ENCODE assay signal across 21 mouse cellular contexts in the genomic region with DNA sequence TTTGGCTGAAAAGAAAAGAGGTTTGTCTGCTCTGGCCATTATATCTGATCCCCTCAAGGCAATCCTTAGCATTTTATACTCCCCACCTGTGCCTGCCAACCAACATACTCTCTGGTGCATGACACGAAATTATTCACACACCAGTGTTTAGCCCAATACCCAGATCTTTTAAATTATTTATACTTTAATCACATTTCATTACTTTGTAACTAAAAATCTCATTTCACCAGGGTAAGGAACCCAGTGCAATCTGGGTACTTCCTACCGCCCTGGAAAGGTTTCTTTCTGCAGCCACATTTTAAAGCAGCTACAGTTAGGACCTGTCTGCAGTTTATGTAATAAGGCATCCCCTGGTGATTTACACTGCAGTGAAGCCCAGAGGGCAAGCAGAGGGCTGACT.
A peak's percentile ranks its signal among the peaks of the same experiment; 100 is the strongest.
DNase-seq lines count a peak whose midpoint lies in the region; ATAC-seq lines count a peak whose summit lies in the region.
"Had no signal": no experiment of that assay in that cellular context is flagged by ENCODE, and none has a peak within 500 bp of the region (broad histone marks: within the 10 kb centered on the region; RNA-seq: fewer than 3 reads in every experiment).

No protein-coding gene starts in this region.

- no peak overlapping the region for H3K27ac ChIP-seq in hindbrain, embryonic 11.5 days (ENCODE audit: low read depth, low read length)
- H3K27ac ChIP-seq in hindbrain, embryonic 10.5 days: no peak overlapping the region
- H3K27ac ChIP-seq in hindbrain, embryonic 16.5 days (ENCODE audit: low read depth, low read length): peak overlapping the region; percentile 3; the same call in 1 of the 2 replicates
- peak overlapping the region; percentile 72 for H3K27ac ChIP-seq in midbrain, embryonic 16.5 days (ENCODE audit: low read length)
- H3K27ac ChIP-seq: embryonic facial prominence, embryonic 13.5 days; limb, embryonic 15.5 days; liver, embryonic 15.5 days had no signal

- no peaks in the 10 kb centered on the region for H3K27me3 ChIP-seq in hindbrain, embryonic 11.5 days (ENCODE audit: control insufficient read depth, insufficient read depth, low read length)
- H3K27me3 ChIP-seq in hindbrain, embryonic 10.5 days (ENCODE audit: insufficient read depth, poor library complexity, severe bottlenecking): peaks cover 2% of the 10 kb centered on the region; the same call in 1 of the 2 replicates
- no peaks in the 10 kb centered on the region for H3K27me3 ChIP-seq in hindbrain, embryonic 16.5 days (replicated peaks; ENCODE audit: control insufficient read depth, insufficient read depth, low read length)
- no peaks in the 10 kb centered on the region for H3K27me3 ChIP-seq in midbrain, embryonic 16.5 days (ENCODE audit: control insufficient read depth, insufficient read depth, low read depth, low read length)
- H3K27me3 ChIP-seq: embryonic facial prominence, embryonic 13.5 days; limb, embryonic 15.5 days; liver, embryonic 15.5 days; Patski had no signal

- H3K4me2 ChIP-seq in hindbrain, embryonic 11.5 days (replicated peaks; ENCODE audit: low read depth, low read length): no peak overlapping the region
- no peak overlapping the region for H3K4me2 ChIP-seq in hindbrain, embryonic 16.5 days (ENCODE audit: low read length)
- no peak overlapping the region for H3K4me2 ChIP-seq in midbrain, embryonic 16.5 days (ENCODE audit: low read length)
- H3K4me2 ChIP-seq: embryonic facial prominence, embryonic 13.5 days; heart, embryonic 11.5 days; limb, embryonic 15.5 days; liver, embryonic 15.5 days had no signal

- H3K4me3 ChIP-seq in hindbrain, embryonic 11.5 days (ENCODE audit: low read depth, low read length): no peak overlapping the region
- no peak overlapping the region for H3K4me3 ChIP-seq in hindbrain, embryonic 10.5 days
- no peak overlapping the region for H3K4me3 ChIP-seq in hindbrain, embryonic 16.5 days (ENCODE audit: low read length)
- H3K4me3 ChIP-seq in midbrain, embryonic 16.5 days (ENCODE audit: low read depth, low read length): no peak overlapping the region
- H3K4me3 ChIP-seq: embryonic facial prominence, embryonic 13.5 days; limb, embryonic 15.5 days; liver, embryonic 15.5 days had no signal

- ATAC-seq in hindbrain, embryonic 11.5 days (ENCODE audit: low FRiP score): peak; percentile 57
- peak; percentile 48 for ATAC-seq in hindbrain, embryonic 16.5 days
- ATAC-seq in midbrain, embryonic 16.5 days: peak; percentile 75
- ATAC-seq in granulocyte monocyte progenitor cell, adult 5-6 weeks (replicated peaks; ENCODE audit: poor library complexity, severe bottlenecking): no peak
- ATAC-seq: CD4-positive, CD25-positive, alpha-beta regulatory T cell, adult 4 months; inflammation-experienced regulatory T-cells, adult 6 months; Patski had no signal

- 60% methylated on average over 2 of the region's 2 CpGs for WGBS in hindbrain, embryonic 11.5 days
- 71% methylated on average over 2 of the region's 2 CpGs for WGBS in hindbrain, embryonic 10.5 days
- 45% methylated on average over 2 of the region's 2 CpGs for WGBS in hindbrain, embryonic 16.5 days
- WGBS in midbrain, embryonic 16.5 days: 29% methylated on average over 2 of the region's 2 CpGs

- no peaks in the 10 kb centered on the region for H3K4me1 ChIP-seq in hindbrain, embryonic 11.5 days (replicated peaks; ENCODE audit: control insufficient read depth, insufficient read depth, low read length)
- no peaks in the 10 kb centered on the region for H3K4me1 ChIP-seq in hindbrain, embryonic 10.5 days (replicated peaks)
- H3K4me1 ChIP-seq in hindbrain, embryonic 16.5 days (ENCODE audit: control insufficient read depth, insufficient read depth, low read depth, low read length): no peaks in the 10 kb centered on the region
- H3K4me1 ChIP-seq in midbrain, embryonic 16.5 days (ENCODE audit: control insufficient read depth, insufficient read depth, low read length): peaks cover 22% of the 10 kb centered on the region
- H3K4me1 ChIP-seq: embryonic facial prominence, embryonic 13.5 days; liver, embryonic 15.5 days had no signal

- H3K9ac ChIP-seq in hindbrain, embryonic 11.5 days (ENCODE audit: low read depth, low read length): no peak overlapping the region
- H3K9ac ChIP-seq in hindbrain, embryonic 16.5 days (ENCODE audit: low read depth, low read length): no peak overlapping the region
- H3K9ac ChIP-seq in midbrain, embryonic 16.5 days (ENCODE audit: low read depth, low read length): no peak overlapping the region
- H3K9ac ChIP-seq: embryonic facial prominence, embryonic 13.5 days; limb, embryonic 15.5 days; liver, embryonic 15.5 days had no signal

- H3K9me3 ChIP-seq in hindbrain, embryonic 11.5 days (ENCODE audit: control insufficient read depth, low read length): no peaks in the 10 kb centered on the region
- H3K9me3 ChIP-seq in hindbrain, embryonic 10.5 days: no peaks in the 10 kb centered on the region
- H3K9me3 ChIP-seq in hindbrain, embryonic 16.5 days (ENCODE audit: control insufficient read depth, low read length): no peaks in the 10 kb centered on the region
- H3K9me3 ChIP-seq in midbrain, embryonic 16.5 days (replicated peaks; ENCODE audit: control insufficient read depth, low read length, poor library complexity, severe bottlenecking): no peaks in the 10 kb centered on the region
- H3K9me3 ChIP-seq: embryonic facial prominence, embryonic 13.5 days; limb, embryonic 15.5 days; liver, embryonic 15.5 days had no signal

- no peaks in the 10 kb centered on the region for H3K36me3 ChIP-seq in hindbrain, embryonic 11.5 days (ENCODE audit: control insufficient read depth, insufficient read depth, low read length)
- H3K36me3 ChIP-seq in hindbrain, embryonic 10.5 days: no peaks in the 10 kb centered on the region
- H3K36me3 ChIP-seq in hindbrain, embryonic 16.5 days (ENCODE audit: control insufficient read depth, insufficient read depth, low read length): no peaks in the 10 kb centered on the region
- H3K36me3 ChIP-seq in midbrain, embryonic 16.5 days (ENCODE audit: control insufficient read depth, insufficient read depth, low read length): no peaks in the 10 kb centered on the region
- H3K36me3 ChIP-seq: embryonic facial prominence, embryonic 13.5 days; limb, embryonic 15.5 days; liver, embryonic 15.5 days had no signal

- no peak for DNase-seq in hindbrain, embryonic 11.5 days (ENCODE audit: low spot score)
- DNase-seq in hindbrain, embryonic 10.5 days (ENCODE audit: low spot score): no peak
- peak; percentile 10 for DNase-seq in brain, adult 2 months (ENCODE audit: low read depth, low spot score)
- no peak for DNase-seq in right cerebral cortex, postnatal 10 days (ENCODE audit: low spot score in 2 of 2)
- DNase-seq in thymus, adult 18-20 months: no peak
- DNase-seq: adrenal gland, postnatal 10 days; cerebellum, adult 11 months; cerebellum, postnatal 10 days; heart, postnatal 10 days; kidney, adult 2 months; right cerebral cortex, postnatal 25 days had no signal

Comparison
In these comparisons a context has a peak if more than half of its experiments do, and no peak if none do; other contexts are left out.
1. H3K27ac ChIP-seq: peak in hindbrain, embryonic 16.5 days (single experiment) and midbrain, embryonic 16.5 days (single experiment); none in hindbrain, embryonic 11.5 days (single experiment) and hindbrain, embryonic 10.5 days (single experiment).